Mouse (Mus musculus) hindbrain, embryonic 12.5 days (tissue): ENCODE measurements around the gene Rhbg. TPM values are rescaled to one million over a fixed set of nuclear protein-coding genes. Genes with fewer than 3 reads are reported as not detected.

Source experiments
- ATAC-seq: fragments of 200-750 bp; cut with Nextera tagmentation; 2 replicates; pipeline ENCODE4 v1.8.0; 2017; ENCODE audit warnings: moderate TSS enrichment; ENCODE audit not compliant: low FRiP score
- H3K27ac ChIP-seq: fragments of 300-500 bp; sonication (generic); 2 replicates; pipeline ENCODE4 v1.5.1; 2016; ENCODE audit warnings: mild to moderate bottlenecking
- H3K27me3 ChIP-seq: fragments of 300-500 bp; sonication (generic); 2 replicates; pipeline ENCODE4 v1.6.1; 2016; ENCODE audit warnings: mild to moderate bottlenecking
- H3K36me3 ChIP-seq: fragments of 300-500 bp; sonication (generic); 2 replicates; pipeline ENCODE4 v1.6.1; 2016; ENCODE audit warnings: mild to moderate bottlenecking
- H3K4me1 ChIP-seq: fragments of 300-500 bp; sonication (generic); 2 replicates; pipeline ENCODE4 v1.6.1; 2016
- H3K4me2 ChIP-seq: fragments of 300-500 bp; sonication (generic); replicated peaks from 2 replicates; pipeline ENCODE4 v1.6.1; 2016; ENCODE audit warnings: mild to moderate bottlenecking
- H3K4me3 ChIP-seq: fragments of 300-500 bp; sonication (generic); 2 replicates; pipeline ENCODE4 v1.5.1; 2016; ENCODE audit warnings: mild to moderate bottlenecking
- H3K9ac ChIP-seq: fragments of 300-500 bp; sonication (generic); 2 replicates; pipeline ENCODE4 v1.6.1; 2016; ENCODE audit warnings: mild to moderate bottlenecking, moderate library complexity
- H3K9me3 ChIP-seq: fragments of 300-500 bp; sonication (generic); replicated peaks from 2 replicates; pipeline ENCODE4 v1.6.1; 2016; ENCODE audit warnings: mild to moderate bottlenecking
- WGBS: fragments of 180-500 bp; shearing (Covaris S2); methylation state at CpG from one replicate; pipeline ENCODE4 v1.1.7; 2016; 5-methylcytosine and 5-hydroxymethylcytosine counted together
- polyA plus RNA-seq: library from polyadenylated mRNA; unstranded; fragments of >200 nt; fragmentation: Nextera tagmentation; extraction: Ambion mirVana; gene quantifications from 2 replicates; pipeline ENCODE4 v1.2.1, GENCODE M21; 2016

Gene Rhbg
- polyA plus RNA-seq, 1 experiment from 2014 or later, result 0.23 TPM

DNA sequence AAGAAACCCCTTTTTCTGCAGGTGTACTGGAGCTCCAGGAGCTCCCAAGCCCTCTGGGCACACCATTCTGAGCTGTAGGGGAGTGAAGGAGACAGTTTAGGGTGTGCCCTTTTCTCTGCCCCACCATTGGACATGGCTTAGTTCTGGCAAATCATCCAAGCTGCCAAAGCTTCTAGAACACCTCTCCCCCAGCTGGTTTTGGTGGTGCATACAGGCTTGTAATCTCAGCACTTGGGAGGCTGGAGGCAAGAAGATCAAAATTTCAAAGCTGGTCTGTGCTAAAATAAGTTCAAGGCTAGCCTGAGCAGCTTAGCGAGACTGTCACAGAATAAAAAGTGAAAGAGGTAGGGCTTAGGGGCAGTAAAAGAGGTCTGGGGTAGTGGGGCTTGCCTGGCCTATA lies 42.2 kb downstream of the Rhbg start:
- peaks cover 29% of the 10 kb centered on the region for H3K4me1 ChIP-seq

DNA sequence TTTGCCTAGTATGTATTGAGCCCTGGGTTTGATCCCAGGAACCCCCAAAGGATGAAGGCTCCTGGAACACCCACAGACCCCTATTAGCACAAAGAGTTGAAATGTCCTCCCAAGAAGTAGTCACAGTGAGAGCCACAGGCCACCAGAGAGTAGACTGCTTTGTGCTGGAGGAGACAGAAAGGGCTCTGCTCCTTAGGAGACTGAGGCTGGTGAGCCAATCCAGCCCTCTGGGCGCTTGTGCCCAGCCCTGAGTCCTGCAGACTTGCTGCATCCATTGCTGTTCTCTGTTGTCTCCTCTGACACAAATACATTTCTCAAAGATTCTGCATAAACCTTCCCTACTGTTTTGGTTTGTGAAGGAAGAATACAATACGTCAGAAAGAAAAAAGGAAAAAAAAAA lies 43.6 kb downstream of the Rhbg start:
- H3K9ac ChIP-seq, result peak overlapping the region; percentile 89

More for the DNA sequence above, 42.2 kb downstream of the Rhbg start:
- ATAC-seq, result no peak
- Histone ChIP-seq H3K27me3 (peaks cover 93% of the 10 kb centered on the region), H3K4me2 (peak overlapping the region; percentile 64), H3K27ac (peak overlapping the region; percentile 97), H3K9ac (peak overlapping the region; percentile 89), H3K4me3 (peak overlapping the region; percentile 58), H3K36me3 (peaks cover 14% of the 10 kb centered on the region), H3K9me3 (no peaks in the 10 kb centered on the region)
- WGBS, result 5% methylated on average over 1 of the region's 1 CpGs

DNA sequence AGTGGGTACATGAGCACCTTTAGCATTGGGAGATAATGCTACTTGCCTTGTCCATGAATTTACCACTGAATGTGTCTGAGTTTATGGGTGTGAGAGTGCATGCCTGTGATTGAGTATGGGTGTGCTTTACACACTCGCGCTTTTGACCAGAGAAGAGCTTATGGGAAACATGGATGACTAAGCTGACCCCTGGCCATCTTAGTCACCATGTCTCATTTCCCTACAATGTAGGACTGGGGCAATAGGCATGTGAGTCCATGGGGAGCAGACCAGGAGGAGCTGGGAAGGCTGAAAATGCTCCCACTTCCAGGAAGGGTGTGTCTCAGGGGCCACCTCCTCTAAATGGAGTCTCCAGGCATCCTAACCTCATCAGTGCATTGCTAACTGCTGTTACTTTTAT lies 44.4 kb downstream of the Rhbg start:
- peaks cover 39% of the 10 kb centered on the region for H3K4me1 ChIP-seq
- H3K27ac ChIP-seq, result peak overlapping the region; percentile 97
- peak overlapping the region; percentile 89 for H3K9ac ChIP-seq
- H3K4me3 ChIP-seq, result peak overlapping the region; percentile 58
- H3K27me3 ChIP-seq, result peaks cover 93% of the 10 kb centered on the region
- peaks cover 6% of the 10 kb centered on the region; the same call in 1 of the 2 replicates for H3K36me3 ChIP-seq
- H3K4me2 ChIP-seq, result peak overlapping the region; percentile 64
- WGBS, result 11% methylated on average over 2 of the region's 2 CpGs
- H3K9me3 ChIP-seq, result no peaks in the 10 kb centered on the region
- no peak for ATAC-seq

More for the DNA sequence above, 43.6 kb downstream of the Rhbg start:
- Histone ChIP-seq H3K27ac (peak overlapping the region; percentile 97), H3K36me3 (peaks cover 12% of the 10 kb centered on the region), H3K27me3 (peaks cover 93% of the 10 kb centered on the region), H3K4me3 (peak overlapping the region; percentile 58), H3K4me1 (peaks cover 34% of the 10 kb centered on the region), H3K9me3 (no peaks in the 10 kb centered on the region), H3K4me2 (peak overlapping the region; percentile 64)
- 9% methylated on average over 2 of the region's 2 CpGs for WGBS
- ATAC-seq, result no peak

DNA sequence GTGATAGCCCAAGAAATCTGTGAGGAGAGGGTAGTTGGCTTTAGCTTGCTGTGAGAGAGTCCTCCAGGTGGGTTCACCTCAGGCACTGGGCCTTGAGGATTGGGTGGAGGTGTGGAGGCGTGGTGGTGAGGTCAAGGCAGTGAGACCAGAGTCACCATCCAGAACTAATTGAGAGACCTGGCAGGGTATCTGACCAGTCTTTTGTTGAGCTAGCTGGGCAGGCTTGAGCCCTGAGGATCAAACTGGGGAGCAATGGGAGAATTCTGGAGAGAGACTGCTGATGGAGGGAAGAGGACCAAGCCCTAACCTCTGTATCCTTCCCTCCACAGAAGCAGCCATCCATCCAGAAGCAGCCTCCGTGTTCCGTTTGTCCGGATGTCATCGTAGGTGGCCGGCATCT lies 45.2 kb downstream of the Rhbg start:
- ATAC-seq, result no peak
- 2% methylated on average over 6 of the region's 6 CpGs for WGBS
- H3K4me1 ChIP-seq, result peaks cover 38% of the 10 kb centered on the region
- 0 out of 2 replicates have a peak, but pooled peaks cover 2% of the 10 kb centered on the region for H3K36me3 ChIP-seq
- no peaks in the 10 kb centered on the region for H3K9me3 ChIP-seq
- peak overlapping the region; percentile 64 for H3K4me2 ChIP-seq
- H3K27me3 ChIP-seq, result peaks cover 93% of the 10 kb centered on the region
- peak overlapping the region; percentile 97 for H3K27ac ChIP-seq
- H3K9ac ChIP-seq, result peak overlapping the region; percentile 89
- peak overlapping the region; percentile 58 for H3K4me3 ChIP-seq

DNA sequence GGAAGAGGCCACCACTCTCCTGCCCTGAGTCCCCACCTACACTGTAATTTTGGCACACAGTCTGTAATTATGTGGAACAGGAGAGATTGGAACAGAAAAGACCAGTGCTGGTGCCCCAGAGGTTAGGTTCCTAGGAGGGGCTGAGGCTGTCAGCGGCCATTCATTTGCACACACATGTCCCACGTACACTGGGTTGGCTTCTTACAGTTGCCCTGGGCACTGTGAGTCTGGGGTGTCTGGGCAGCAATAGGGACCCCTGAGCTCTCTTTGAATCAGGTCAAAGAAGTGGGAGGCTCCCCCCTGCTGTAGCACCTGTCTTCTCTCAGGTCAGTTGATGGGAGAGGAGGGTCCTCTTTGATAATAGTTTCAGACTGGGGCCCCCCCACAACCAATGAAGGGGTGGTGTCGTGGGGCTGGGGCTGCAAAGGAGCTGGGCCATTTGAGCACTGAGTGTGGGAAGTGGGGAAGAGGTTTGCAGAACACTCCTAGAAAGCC lies 46.2 kb downstream of the Rhbg start:
- Histone ChIP-seq H3K4me2 (peak overlapping the region; percentile 64), H3K4me1 (peaks cover 47% of the 10 kb centered on the region), H3K36me3 (0 out of 2 replicates have a peak, but pooled peaks cover 2% of the 10 kb centered on the region), H3K9me3 (no peaks in the 10 kb centered on the region), H3K27me3 (peaks cover 95% of the 10 kb centered on the region), H3K9ac (peak overlapping the region; percentile 89), H3K4me3 (peak overlapping the region; percentile 58), H3K27ac (peak overlapping the region; percentile 97)
- no peak for ATAC-seq
- WGBS, result 2% methylated on average over 3 of the region's 3 CpGs

DNA sequence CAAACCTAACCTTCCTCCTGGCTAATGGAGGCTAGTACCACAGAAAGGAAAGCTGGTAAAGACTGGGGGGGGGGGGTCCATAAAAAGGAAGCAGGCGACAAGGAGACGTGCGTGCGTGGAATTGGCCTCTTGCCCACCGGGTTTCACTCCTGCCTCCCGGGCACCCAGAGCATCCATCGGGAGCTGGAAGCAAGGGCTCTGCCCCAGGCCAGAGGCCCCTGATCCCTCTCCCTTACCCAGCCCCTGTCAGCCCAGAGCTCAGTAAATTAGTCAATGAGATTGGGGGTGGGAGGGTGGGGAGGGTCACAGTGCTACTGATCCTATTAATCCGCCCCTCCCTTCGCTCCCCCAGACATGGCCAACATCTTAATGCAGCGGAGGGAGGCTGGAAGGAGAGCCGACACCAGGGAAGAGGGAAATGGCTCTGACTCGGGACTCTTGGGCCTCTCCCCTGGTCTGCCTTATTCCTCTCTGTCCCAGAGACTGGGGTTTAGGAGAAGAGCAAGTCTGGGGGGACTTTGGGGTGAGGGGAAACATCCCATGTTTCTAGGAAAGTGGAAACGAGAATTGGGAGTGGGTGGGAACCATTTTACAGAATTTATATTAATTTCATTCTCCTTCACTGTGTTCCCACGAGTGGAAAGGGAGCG lies 46.9 kb downstream of the Rhbg start:
- Histone ChIP-seq H3K27ac (peak overlapping the region; percentile 97), H3K9me3 (no peaks in the 10 kb centered on the region), H3K4me3 (peak overlapping the region; percentile 58), H3K27me3 (peaks cover 96% of the 10 kb centered on the region), H3K36me3 (no peaks in the 10 kb centered on the region), H3K4me1 (peaks cover 52% of the 10 kb centered on the region), H3K4me2 (peak overlapping the region; percentile 64), H3K9ac (peak overlapping the region; percentile 89)
- ATAC-seq, result no peak
- WGBS, result 2% methylated on average over 15 of the region's 15 CpGs

DNA sequence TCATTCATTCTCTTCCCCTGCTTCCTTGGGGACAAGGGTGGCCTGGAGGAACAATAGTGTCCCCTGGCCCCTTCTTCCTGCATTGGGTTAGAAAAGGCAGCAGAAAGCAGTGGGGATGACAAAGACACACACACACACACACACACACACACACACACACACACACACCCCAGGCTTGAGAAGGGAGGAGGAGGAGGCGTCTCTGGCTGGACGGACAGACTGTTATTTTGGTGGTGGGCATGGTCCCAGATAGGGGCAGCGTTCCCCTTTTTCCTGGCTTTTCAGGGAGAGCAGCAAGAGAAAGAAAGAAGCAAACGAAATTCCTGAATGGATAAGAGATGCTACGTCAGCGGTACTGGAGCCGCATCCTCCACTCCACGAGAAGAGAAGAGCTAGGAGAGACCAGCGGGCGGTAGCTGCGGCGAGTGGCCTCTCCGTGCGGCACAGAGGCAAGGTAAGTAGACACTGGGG lies 47.6 kb downstream of the Rhbg start:
- Histone ChIP-seq H3K27ac (peak overlapping the region; percentile 97), H3K4me2 (peak overlapping the region; percentile 64), H3K9me3 (no peaks in the 10 kb centered on the region), H3K4me3 (peak overlapping the region; percentile 58), H3K9ac (peak overlapping the region; percentile 89), H3K36me3 (no peaks in the 10 kb centered on the region), H3K27me3 (peaks cover 96% of the 10 kb centered on the region), H3K4me1 (peaks cover 52% of the 10 kb centered on the region)
- WGBS, result 0% methylated on average over 14 of the region's 14 CpGs
- ATAC-seq, result peak; percentile 22

DNA sequence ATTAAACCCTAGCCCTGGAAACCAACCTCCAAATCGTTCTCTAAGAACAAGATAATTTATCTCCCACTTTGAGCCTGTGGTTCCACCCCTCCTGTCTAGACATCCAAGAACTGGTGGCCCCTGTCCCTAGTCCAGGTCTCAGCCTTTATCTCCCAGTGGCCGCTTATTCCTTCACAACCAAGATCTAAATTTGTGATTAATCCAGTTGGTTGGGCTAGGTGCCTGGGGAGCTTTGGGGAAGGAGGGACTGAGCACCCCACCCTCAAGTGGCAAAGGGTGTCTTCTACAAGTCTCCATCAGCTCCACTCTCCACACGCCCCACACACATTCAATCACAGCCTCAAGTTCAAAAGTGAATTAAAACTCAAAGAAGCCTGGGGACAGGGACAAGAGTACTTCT lies 48.0 kb downstream of the Rhbg start:
- 2% methylated on average over 3 of the region's 3 CpGs for WGBS
- peak overlapping the region; percentile 89 for H3K9ac ChIP-seq
- H3K36me3 ChIP-seq, result no peaks in the 10 kb centered on the region
- peak overlapping the region; percentile 64 for H3K4me2 ChIP-seq
- H3K27me3 ChIP-seq, result peaks cover 96% of the 10 kb centered on the region
- H3K9me3 ChIP-seq, result no peaks in the 10 kb centered on the region
- peak; percentile 5; the same call in 1 of the 2 replicates for ATAC-seq
- H3K4me3 ChIP-seq, result peak overlapping the region; percentile 58
- H3K27ac ChIP-seq, result peak overlapping the region; percentile 97
- H3K4me1 ChIP-seq, result peaks cover 52% of the 10 kb centered on the region

DNA sequence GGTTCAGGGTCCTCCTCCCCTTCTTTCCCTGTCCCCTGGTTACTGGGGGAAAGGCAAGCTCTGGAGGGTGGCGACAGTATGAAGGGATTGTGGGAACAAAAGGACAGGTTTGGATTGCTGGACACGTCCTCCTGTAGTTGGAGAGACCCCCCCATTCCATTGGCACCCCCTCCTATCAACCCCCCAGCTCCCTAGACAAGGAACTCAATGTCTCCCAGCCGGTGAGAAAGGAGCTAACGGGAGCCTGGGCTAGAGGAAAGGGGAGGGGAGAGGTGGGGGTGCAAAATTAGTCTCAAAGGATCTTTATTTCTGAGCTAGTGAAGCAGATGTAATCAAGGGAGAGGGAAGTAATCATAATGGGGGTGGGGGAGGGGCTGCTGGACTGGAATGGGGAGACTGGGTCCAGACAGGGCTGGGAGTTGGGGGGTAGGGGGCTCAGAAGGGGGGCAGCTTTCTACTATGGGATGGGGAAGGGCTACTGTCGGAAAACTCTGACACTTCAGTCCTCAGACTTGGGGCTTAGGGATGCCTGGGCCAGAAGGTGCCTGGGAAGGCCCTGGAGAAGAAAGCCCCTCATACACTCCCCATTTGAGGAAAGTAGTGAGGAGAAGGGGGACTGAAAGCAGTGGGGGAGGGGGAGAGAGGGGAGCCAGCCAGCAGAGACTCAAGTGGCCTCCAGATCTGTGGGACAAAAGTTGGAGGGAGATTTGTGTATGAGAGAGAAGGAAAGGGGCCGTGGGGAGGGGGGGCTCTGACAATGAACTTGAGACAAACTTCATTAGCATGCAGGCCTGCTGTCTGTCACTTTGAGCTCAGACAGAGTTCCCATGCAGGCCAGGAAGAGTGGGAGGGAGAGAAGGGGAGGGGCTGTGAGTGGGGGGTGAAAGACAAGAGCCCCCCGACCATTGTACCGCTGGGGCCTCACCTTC lies 48.7 kb downstream of the Rhbg start:
- H3K4me2 ChIP-seq, result peak overlapping the region; percentile 64
- peak overlapping the region; percentile 58 for H3K4me3 ChIP-seq
- H3K9ac ChIP-seq, result peak overlapping the region; percentile 51
- peak overlapping the region; percentile 97 for H3K27ac ChIP-seq
- no peaks in the 10 kb centered on the region for H3K9me3 ChIP-seq
- H3K36me3 ChIP-seq, result no peaks in the 10 kb centered on the region
- WGBS, result 2% methylated on average over 8 of the region's 8 CpGs
- peak; percentile 79 for ATAC-seq
- peaks cover 55% of the 10 kb centered on the region for H3K4me1 ChIP-seq
- peaks cover 95% of the 10 kb centered on the region for H3K27me3 ChIP-seq

DNA sequence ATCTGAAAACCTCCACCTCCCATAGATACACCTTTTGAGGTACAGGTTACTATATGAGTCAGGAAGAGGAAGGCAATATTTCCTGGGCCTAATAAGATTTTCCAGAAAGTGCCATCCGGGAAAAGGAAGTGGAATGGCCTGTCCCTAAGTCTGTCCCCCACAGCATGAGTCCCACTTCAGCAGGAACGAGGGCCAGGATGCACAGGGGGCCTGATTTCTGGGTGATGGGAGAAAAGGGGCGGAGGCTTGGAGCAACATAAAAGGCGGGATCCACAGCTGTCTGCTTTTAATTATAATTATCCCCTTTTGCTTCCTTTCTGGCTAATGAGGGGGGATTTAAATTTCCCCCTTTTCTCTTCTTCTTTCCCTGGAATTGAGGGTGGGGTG lies 49.3 kb downstream of the Rhbg start:
- H3K27me3 ChIP-seq, result peaks cover 95% of the 10 kb centered on the region
- H3K9me3 ChIP-seq, result no peaks in the 10 kb centered on the region
- no peak overlapping the region for H3K4me3 ChIP-seq
- ATAC-seq, result peak; percentile 52
- H3K36me3 ChIP-seq, result no peaks in the 10 kb centered on the region
- peak overlapping the region; percentile 64 for H3K4me2 ChIP-seq
- H3K4me1 ChIP-seq, result peaks cover 58% of the 10 kb centered on the region
- WGBS, result 5% methylated on average over 4 of the region's 4 CpGs
- H3K27ac ChIP-seq, result peak overlapping the region; percentile 97
- peak overlapping the region; percentile 51 for H3K9ac ChIP-seq

DNA sequence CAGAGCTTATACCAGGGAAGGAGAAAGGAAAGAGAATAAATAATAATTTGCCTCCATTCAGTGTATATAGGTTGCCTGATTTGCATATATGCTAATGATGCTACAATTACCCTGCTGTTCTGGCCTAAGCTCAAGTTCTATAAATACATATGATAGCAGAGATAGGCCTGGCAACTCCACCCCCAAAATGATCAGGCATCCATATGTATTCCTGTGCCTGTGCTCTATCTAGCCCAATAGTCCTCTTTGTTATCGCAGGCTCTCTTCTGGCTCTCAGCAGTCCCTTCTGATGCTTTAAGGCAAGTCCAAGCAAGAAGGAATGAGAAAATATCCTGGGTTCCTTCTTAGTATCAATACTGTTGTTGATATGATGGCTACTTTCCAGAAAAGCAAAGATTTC lies 49.8 kb downstream of the Rhbg start:
- peak overlapping the region; percentile 64 for H3K4me2 ChIP-seq
- H3K9me3 ChIP-seq, result no peaks in the 10 kb centered on the region
- 7% methylated on average over 1 of the region's 1 CpGs for WGBS
- H3K27ac ChIP-seq, result peak overlapping the region; percentile 97
- H3K27me3 ChIP-seq, result peaks cover 91% of the 10 kb centered on the region
- no peak for ATAC-seq
- peak overlapping the region; percentile 54 for H3K9ac ChIP-seq
- H3K36me3 ChIP-seq, result no peaks in the 10 kb centered on the region
- peaks cover 58% of the 10 kb centered on the region for H3K4me1 ChIP-seq
- H3K4me3 ChIP-seq, result no peak overlapping the region
